Mouse (Mus musculus) retina, postnatal 7 days (tissue): ENCODE results near the gene Ccser2.

ENCODE experiments used
- DNase-seq: peaks from one replicate; pipeline ENCODE4 v3.0.0-alpha.2; 2012; ENCODE audit warnings: low read depth, low spot score

The Ccser2 gene

GRCm38 (mm10) chr14:36868769-36869362 is 99.7 kb downstream of the Ccser2 start:
- DNase-seq, result no peak

GRCm38 (mm10) chr14:36866966-36867700 is 101.4 kb downstream of the Ccser2 start:
- DNase-seq, result peak; percentile 59

DNA sequence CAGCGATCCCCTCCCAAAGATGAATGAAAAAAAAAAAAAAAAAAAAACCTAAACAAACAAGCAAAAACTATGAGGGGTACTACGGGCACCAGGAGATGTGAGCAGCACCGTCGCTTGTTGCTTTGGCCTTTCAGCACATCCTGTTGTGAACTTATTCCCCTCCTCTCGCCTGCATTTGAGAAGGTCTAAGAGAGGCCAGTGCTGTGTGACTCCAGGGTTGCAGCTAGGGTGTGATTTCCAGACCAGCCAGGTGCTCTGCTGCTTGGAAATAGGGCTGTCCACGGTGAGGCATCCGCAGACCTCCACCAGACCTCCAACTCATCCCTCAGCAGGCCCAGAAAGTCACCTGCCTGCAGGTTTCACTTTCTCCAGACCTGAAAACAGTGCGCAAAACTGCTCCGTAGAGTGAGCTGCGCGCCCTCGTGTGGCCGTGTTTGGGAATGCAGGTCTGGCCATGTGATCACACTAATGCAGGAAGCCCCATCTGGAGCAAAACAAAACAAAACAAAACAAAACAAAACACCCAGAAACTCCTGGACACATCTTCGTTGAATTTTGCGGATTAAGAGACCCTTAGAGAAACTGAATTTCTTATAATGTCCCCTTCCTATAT is 104.6 kb downstream of the Ccser2 start:
- DNase-seq, result peak; percentile 72

DNA sequence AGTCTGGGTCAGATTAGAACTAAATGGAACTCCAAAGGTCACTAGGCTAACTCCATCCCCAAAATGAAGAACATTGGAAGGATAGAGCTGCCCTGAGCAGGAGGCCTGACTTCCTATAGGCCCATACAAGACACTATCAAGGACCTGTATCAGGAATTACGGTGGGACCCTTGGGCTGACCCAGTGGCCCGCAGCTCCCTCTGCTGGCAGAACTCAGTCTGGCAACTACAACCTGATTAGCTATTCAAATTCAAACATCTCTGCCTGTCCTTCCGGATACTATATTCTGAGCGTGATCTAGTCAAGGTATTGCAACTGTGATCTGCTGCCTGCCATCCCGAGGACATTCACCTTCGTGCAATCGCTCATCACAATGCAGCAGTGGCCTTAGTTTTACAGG is 106.2 kb downstream of the Ccser2 start:
- DNase-seq, result peak; percentile 33

DNA sequence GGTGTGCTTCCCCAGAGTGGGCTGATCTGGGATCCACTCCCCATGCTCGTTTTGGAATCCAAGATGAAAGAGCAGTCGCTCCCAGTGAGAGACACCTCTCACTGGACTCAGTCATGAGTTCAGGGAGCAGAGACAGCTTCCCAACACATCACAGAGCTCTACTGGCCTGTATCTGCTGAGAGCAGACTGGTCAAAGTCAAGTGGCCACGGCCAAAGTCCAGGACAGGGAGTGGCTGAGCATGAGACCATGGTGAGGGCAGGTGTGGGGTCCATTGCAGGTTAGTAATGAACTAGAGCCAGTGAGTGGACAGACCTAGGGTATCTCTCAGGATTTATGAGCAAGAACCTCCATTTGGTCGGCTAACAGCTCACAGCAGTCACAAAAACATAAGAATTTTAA is 109.6 kb downstream of the Ccser2 start:
- no peak for DNase-seq

DNA sequence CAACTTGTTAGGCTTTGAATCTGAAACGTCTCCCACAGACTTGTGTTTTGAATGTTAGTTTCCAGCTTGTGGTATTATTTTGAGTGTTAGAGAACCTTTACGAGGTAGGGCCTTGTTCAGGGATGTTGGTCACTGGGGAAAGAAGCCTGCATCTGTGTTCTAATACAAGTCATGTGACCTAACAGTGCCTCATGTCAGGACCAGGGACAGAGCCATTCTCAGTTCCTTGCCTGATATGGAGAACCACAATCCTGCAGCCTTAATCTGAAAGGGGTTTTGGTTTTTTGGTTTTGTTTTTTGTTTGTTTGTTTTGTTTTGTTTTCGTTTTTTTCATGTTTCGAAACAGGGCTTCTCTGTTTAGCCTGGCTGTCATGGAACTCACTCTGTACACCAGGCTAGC is 115.6 kb downstream of the Ccser2 start:
- no peak for DNase-seq

DNA sequence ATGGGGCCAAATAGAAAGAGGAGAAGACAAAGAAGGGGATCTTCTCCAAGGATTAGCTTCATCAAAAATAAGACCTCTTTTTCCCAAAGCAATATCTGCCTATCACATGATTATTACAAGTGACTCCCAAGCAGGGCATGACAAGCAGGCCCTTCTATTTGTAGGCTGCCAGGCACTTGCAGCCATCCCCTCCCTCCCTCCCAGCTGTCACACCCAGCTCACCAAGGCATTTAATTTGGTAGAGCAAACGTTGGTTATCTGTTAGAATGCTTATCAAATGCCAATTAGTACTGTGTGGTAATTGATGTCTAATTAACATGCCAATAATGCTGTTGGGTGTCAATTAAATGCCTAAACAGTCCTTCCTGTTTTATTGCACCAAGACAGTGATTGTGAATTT is 119.7 kb downstream of the Ccser2 start:
- no peak for DNase-seq
